Mouse (Mus musculus): Measurements from ENCODE around the gene Fam161a.
A peak's percentile ranks its signal among the peaks of the same experiment; 100 is the strongest.

GRCm38 (mm10) chr11:22990393-22991126 is 16.8 kb upstream of the Fam161a start, which contains the start of gene Cct4:
- TF ChIP-seq POLR2A (IDR thresholded peaks at IDR 0.05; ENCODE audit: insufficient read depth, low read length) (peak; percentile 40), EP300 (IDR thresholded peaks at IDR 0.05; ENCODE audit: insufficient read depth, low read depth, low read length) (no peak)
